ENCODE assay signal across 8 mouse cellular contexts in genomic region chr9:49571695-49572510, GRCm38 (mm10).
DNase-seq lines count a peak whose midpoint lies in the region; ATAC-seq and TF ChIP-seq lines count a peak whose summit lies in the region.

No protein-coding gene starts in this region.

- H3K36me3 ChIP-seq in intestine, embryonic 14.5 days (ENCODE audit: control insufficient read depth, insufficient read depth, low read length) = peaks cover 15% of the 10 kb centered on the region
- 0 out of 2 replicates have a peak, but pooled peaks cover 2% of the 10 kb centered on the region for H3K36me3 ChIP-seq in intestine, postnatal 0 days (ENCODE audit: control insufficient read depth, insufficient read depth)
- H3K36me3 ChIP-seq in embryonic facial prominence, embryonic 12.5 days = peaks cover 14% of the 10 kb centered on the region
- H3K36me3 ChIP-seq in liver, embryonic 11.5 days (ENCODE audit: control insufficient read depth, insufficient read depth, low read length) = no peaks in the 10 kb centered on the region

- TF ChIP-seq CTCF in intestine, postnatal 0 days (IDR thresholded peaks at IDR 0.05; ENCODE audit: low read depth) = no peak

- no peak overlapping the region for H3K9ac ChIP-seq in intestine, embryonic 14.5 days (ENCODE audit: low read length)
- H3K9ac ChIP-seq in intestine, postnatal 0 days (ENCODE audit: low read depth, low read length) = no peak overlapping the region
- H3K9ac ChIP-seq in embryonic facial prominence, embryonic 12.5 days = no peak overlapping the region
- H3K9ac ChIP-seq in liver, embryonic 11.5 days (ENCODE audit: low read depth, low read length) = no peak overlapping the region

- peak; percentile 71 for DNase-seq in intestine, embryonic 14.5 days (ENCODE audit: low spot score)
- DNase-seq in adrenal gland, adult 8-10 months = peak; percentile 26
- DNase-seq in left cerebral cortex, postnatal 25 days (ENCODE audit: low spot score in 2 of 2) = peak; percentile 14 to 84
- DNase-seq in telencephalon, adult 2 months (ENCODE audit: low read depth, low spot score) = peak; percentile 81
- DNase-seq in urinary bladder, postnatal 25 days (ENCODE audit: low spot score) = no peak
- no peak for DNase-seq in liver, embryonic 11.5 days (ENCODE audit: low spot score)

- no peak overlapping the region for H3K4me3 ChIP-seq in intestine, embryonic 14.5 days (ENCODE audit: low read depth, low read length)
- no peak overlapping the region for H3K4me3 ChIP-seq in intestine, postnatal 0 days (ENCODE audit: low read depth, low read length)
- no peak overlapping the region for H3K4me3 ChIP-seq in embryonic facial prominence, embryonic 12.5 days
- no peak overlapping the region for H3K4me3 ChIP-seq in liver, embryonic 11.5 days (ENCODE audit: low read depth, low read length)

- H3K4me1 ChIP-seq in intestine, embryonic 14.5 days (replicated peaks; ENCODE audit: control insufficient read depth, insufficient read depth, low read length) = peaks cover 25% of the 10 kb centered on the region
- H3K4me1 ChIP-seq in intestine, postnatal 0 days (replicated peaks; ENCODE audit: control insufficient read depth, insufficient read depth, low read length) = no peaks in the 10 kb centered on the region; the same call in 1 of the 2 replicates
- peaks cover 33% of the 10 kb centered on the region for H3K4me1 ChIP-seq in embryonic facial prominence, embryonic 12.5 days
- no peaks in the 10 kb centered on the region; the same call in 1 of the 2 replicates for H3K4me1 ChIP-seq in liver, embryonic 11.5 days (replicated peaks; ENCODE audit: control insufficient read depth, insufficient read depth, low read length)

- no peaks in the 10 kb centered on the region for H3K27me3 ChIP-seq in intestine, embryonic 14.5 days (replicated peaks; ENCODE audit: control insufficient read depth, insufficient read depth, low read length)
- no peaks in the 10 kb centered on the region for H3K27me3 ChIP-seq in intestine, postnatal 0 days (replicated peaks; ENCODE audit: control insufficient read depth, insufficient read depth, low read length)
- no peaks in the 10 kb centered on the region for H3K27me3 ChIP-seq in embryonic facial prominence, embryonic 12.5 days
- no peaks in the 10 kb centered on the region for H3K27me3 ChIP-seq in liver, embryonic 11.5 days (replicated peaks; ENCODE audit: control insufficient read depth, insufficient read depth, low read length)

- no peaks in the 10 kb centered on the region for H3K9me3 ChIP-seq in intestine, embryonic 14.5 days (ENCODE audit: control insufficient read depth, low read length)
- no peaks in the 10 kb centered on the region for H3K9me3 ChIP-seq in intestine, postnatal 0 days (ENCODE audit: control insufficient read depth)
- H3K9me3 ChIP-seq in embryonic facial prominence, embryonic 12.5 days = no peaks in the 10 kb centered on the region
- no peaks in the 10 kb centered on the region for H3K9me3 ChIP-seq in liver, embryonic 11.5 days (ENCODE audit: control insufficient read depth, low read length)

- peak overlapping the region; percentile 20 for H3K4me2 ChIP-seq in intestine, embryonic 14.5 days (ENCODE audit: low read length)
- no peak overlapping the region; the same call in 1 of the 2 replicates for H3K4me2 ChIP-seq in intestine, postnatal 0 days (replicated peaks; ENCODE audit: low read depth)
- H3K4me2 ChIP-seq in embryonic facial prominence, embryonic 12.5 days (replicated peaks) = 0 out of 2 replicates have a peak overlapping the region, but pooled peaks have one; percentile 1
- H3K4me2 ChIP-seq in liver, embryonic 11.5 days = no peak overlapping the region

- 29% methylated on average over 9 of the region's 9 CpGs for WGBS in intestine, embryonic 14.5 days
- 50% methylated on average over 9 of the region's 9 CpGs for WGBS in intestine, postnatal 0 days
- 38% methylated on average over 9 of the region's 9 CpGs for WGBS in embryonic facial prominence, embryonic 12.5 days
- WGBS in liver, embryonic 11.5 days = 61% methylated on average over 9 of the region's 9 CpGs

- peak; percentile 88 for ATAC-seq in intestine, embryonic 14.5 days (replicated peaks; ENCODE audit: low FRiP score, low TSS enrichment, low read depth)
- ATAC-seq in intestine, postnatal 0 days = no peak
- ATAC-seq in embryonic facial prominence, embryonic 12.5 days (ENCODE audit: insufficient number of reproducible peaks, insufficient read depth, low FRiP score, low TSS enrichment) = no peak
- no peak for ATAC-seq in liver, embryonic 11.5 days (replicated peaks; ENCODE audit: low FRiP score)

- intact Hi-C loops in left cerebral cortex, postnatal 25 days (cut with DNase I) = loop anchor here (2.0 kb wide), 2 partner anchors 21 to 47 kb away; no protein-coding TSS in a partner anchor

- peak overlapping the region; percentile 88 for H3K27ac ChIP-seq in intestine, embryonic 14.5 days (ENCODE audit: low read depth)
- H3K27ac ChIP-seq in intestine, postnatal 0 days (ENCODE audit: low read depth, low read length) = no peak overlapping the region
- peak overlapping the region; percentile 85 for H3K27ac ChIP-seq in embryonic facial prominence, embryonic 12.5 days
- H3K27ac ChIP-seq in liver, embryonic 11.5 days (ENCODE audit: low read depth, low read length) = no peak overlapping the region

Comparison
In these comparisons a context has a peak if more than half of its experiments do, and no peak if none do; other contexts are left out.
1. H3K27ac ChIP-seq: peak in intestine, embryonic 14.5 days (single experiment) and embryonic facial prominence, embryonic 12.5 days (single experiment); none in intestine, postnatal 0 days (single experiment) and liver, embryonic 11.5 days (single experiment).
2. H3K4me2 ChIP-seq: peak in intestine, embryonic 14.5 days (single experiment) and embryonic facial prominence, embryonic 12.5 days (single experiment); none in intestine, postnatal 0 days (single experiment) and liver, embryonic 11.5 days (single experiment).
3. DNase-seq: peak in intestine, embryonic 14.5 days (single experiment), adrenal gland, adult 8-10 months (single experiment), left cerebral cortex, postnatal 25 days (2 of 2) and telencephalon, adult 2 months (single experiment); none in urinary bladder, postnatal 25 days (single experiment) and liver, embryonic 11.5 days (single experiment).